Mouse (Mus musculus) embryonic facial prominence, embryonic 11.5 days (tissue): ENCODE measurements at regions not wholly inside any gene's neighbourhood (a gene's known extent, or its start where the extent isn't known, plus 50 kb on each side); places are given as distances from the start of the nearest gene placed in this dataset.

ENCODE experiments used
- ATAC-seq: fragments of 200-750 bp; cut with Nextera tagmentation; replicated peaks from 2 replicates; pipeline ENCODE4 v1.8.0; 2017; ENCODE audit warnings: low read depth; ENCODE audit not compliant: insufficient number of reproducible peaks, low FRiP score, low TSS enrichment
- DNase-seq: peaks from one replicate; pipeline ENCODE4 v3.0.0-alpha.2; 2015; ENCODE audit warnings: low spot score
- H3K27ac ChIP-seq: fragments of 300-500 bp; sonication (generic); replicated peaks from 2 replicates; pipeline ENCODE4 v1.5.1; 2014; ENCODE audit warnings: mild to moderate bottlenecking, low read depth, low read length, control low read depth
- H3K27me3 ChIP-seq: fragments of 300-500 bp; sonication (generic); 2 replicates; pipeline ENCODE4 v1.6.1; 2014; ENCODE audit warnings: mild to moderate bottlenecking, low read length, moderate library complexity, mixed read lengths; ENCODE audit not compliant: control insufficient read depth, insufficient read depth
- H3K36me3 ChIP-seq: fragments of 300-500 bp; sonication (generic); replicated peaks from 2 replicates; pipeline ENCODE4 v1.6.1; 2014; ENCODE audit warnings: low read depth, mild to moderate bottlenecking, low read length, moderate library complexity, mixed read lengths; ENCODE audit not compliant: control insufficient read depth, insufficient read depth
- H3K4me1 ChIP-seq: fragments of 300-500 bp; sonication (generic); 2 replicates; pipeline ENCODE4 v1.6.1; 2014; ENCODE audit warnings: low read length, mixed read lengths; ENCODE audit not compliant: control insufficient read depth, insufficient read depth
- H3K4me2 ChIP-seq: fragments of 300-500 bp; sonication (generic); 2 replicates; pipeline ENCODE4 v1.6.1; 2014; ENCODE audit warnings: low read depth, mild to moderate bottlenecking, control low read depth, low read length, moderate library complexity
- H3K4me3 ChIP-seq: fragments of 300-500 bp; sonication (generic); 2 replicates; pipeline ENCODE4 v1.5.1; 2014; ENCODE audit warnings: low read depth, low read length, control low read depth
- H3K9ac ChIP-seq: fragments of 300-500 bp; sonication (generic); replicated peaks from 2 replicates; pipeline ENCODE4 v1.6.1; 2014; ENCODE audit warnings: mild to moderate bottlenecking, control low read depth, low read length
- H3K9me3 ChIP-seq: fragments of 300-500 bp; sonication (generic); replicated peaks from 2 replicates; pipeline ENCODE4 v1.6.1; 2016; ENCODE audit warnings: mild to moderate bottlenecking, low read length, inconsistent platforms, mixed read lengths; ENCODE audit not compliant: control insufficient read depth
- WGBS: fragments of 180-500 bp; shearing (Covaris S2); extraction: QIAGEN DNeasy Blood & Tissue Kit; methylation state at CpG from one replicate; pipeline ENCODE4 v1.1.7; 2014; 5-methylcytosine and 5-hydroxymethylcytosine counted together

DNA sequence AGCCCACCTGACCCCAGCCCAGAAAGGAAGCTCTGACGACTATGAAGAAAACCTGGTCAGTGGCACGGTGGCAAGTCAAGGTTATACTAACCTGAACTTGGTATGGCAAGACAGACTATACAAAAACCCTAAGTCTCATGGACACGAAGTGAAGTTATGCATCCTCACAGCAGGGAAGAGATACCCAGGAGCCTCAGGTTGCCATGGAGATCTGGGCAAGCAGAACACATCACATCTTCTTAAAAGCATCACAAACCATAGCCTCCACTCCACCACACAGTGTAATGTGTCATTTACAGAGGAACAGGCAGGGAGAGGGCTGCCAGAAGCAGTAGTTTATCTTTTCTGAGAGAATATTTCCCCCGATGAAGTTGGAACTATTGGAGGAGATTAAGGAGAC is 146.5 kb downstream of the Slc39a8 start:
- H3K4me2 ChIP-seq: no peak overlapping the region
- no peaks in the 10 kb centered on the region for H3K36me3 ChIP-seq
- H3K9ac ChIP-seq: no peak overlapping the region
- no peaks in the 10 kb centered on the region for H3K9me3 ChIP-seq
- no peak overlapping the region for H3K27ac ChIP-seq
- ATAC-seq (no peak), DNase-seq (no peak)
- no peaks in the 10 kb centered on the region for H3K27me3 ChIP-seq
- no peaks in the 10 kb centered on the region for H3K4me1 ChIP-seq
- no peak overlapping the region for H3K4me3 ChIP-seq
- 74% methylated on average over 4 of the region's 4 CpGs for WGBS

DNA sequence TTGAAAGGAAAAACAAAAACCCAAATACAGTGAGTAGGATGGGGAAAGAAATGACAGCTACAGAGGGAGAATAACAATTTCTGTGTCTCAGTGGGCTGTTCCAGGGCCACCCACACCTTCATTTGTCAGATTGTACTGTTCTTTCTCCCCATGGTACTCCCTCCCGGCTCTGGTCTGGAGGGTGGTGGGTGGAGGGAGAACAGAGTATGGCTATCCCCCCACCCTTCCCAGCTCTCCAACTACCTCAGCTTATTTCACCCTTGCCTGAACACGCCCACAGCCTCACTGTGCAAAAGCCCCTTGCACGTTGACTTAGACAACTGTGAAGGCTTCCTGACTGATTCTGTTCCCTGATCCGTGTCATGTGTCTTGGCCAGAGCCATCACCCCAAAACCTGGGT is 147.3 kb downstream of the Slc39a8 start:
- no peaks in the 10 kb centered on the region for H3K36me3 ChIP-seq
- no peaks in the 10 kb centered on the region for H3K4me1 ChIP-seq
- no peaks in the 10 kb centered on the region for H3K9me3 ChIP-seq
- no peak overlapping the region for H3K27ac ChIP-seq
- no peak overlapping the region for H3K4me2 ChIP-seq
- WGBS: 79% methylated on average over 4 of the region's 4 CpGs
- DNase-seq: no peak
- H3K27me3 ChIP-seq: no peaks in the 10 kb centered on the region
- H3K4me3 ChIP-seq: no peak overlapping the region
- no peak overlapping the region for H3K9ac ChIP-seq
- ATAC-seq: no peak

DNA sequence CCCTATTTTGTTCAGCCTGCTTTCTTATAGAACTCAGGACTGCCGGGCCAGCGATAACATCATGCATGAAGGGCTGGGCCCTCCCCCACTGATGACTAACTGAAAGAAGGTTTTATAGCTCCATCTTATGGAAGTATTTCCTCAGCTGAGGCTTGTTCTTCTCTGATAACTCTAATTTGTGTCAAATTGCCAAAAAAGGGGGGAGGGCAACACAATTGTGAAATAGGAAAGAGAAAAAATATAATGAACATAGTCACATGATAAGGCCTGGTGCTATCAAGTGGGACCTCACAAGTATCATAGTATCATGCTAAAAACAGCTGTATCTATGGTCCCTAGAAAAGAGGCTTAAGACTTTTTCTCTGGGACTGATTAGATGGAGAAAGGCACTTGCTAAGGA is 148.2 kb downstream of the Slc39a8 start:
- Histone ChIP-seq H3K4me1 (no peaks in the 10 kb centered on the region), H3K27me3 (no peaks in the 10 kb centered on the region), H3K9me3 (no peaks in the 10 kb centered on the region), H3K4me2 (no peak overlapping the region), H3K9ac (no peak overlapping the region), H3K27ac (no peak overlapping the region), H3K4me3 (no peak overlapping the region), H3K36me3 (no peaks in the 10 kb centered on the region)
- DNase-seq: no peak
- 92% methylated on average over 2 of the region's 2 CpGs for WGBS
- ATAC-seq: no peak

DNA sequence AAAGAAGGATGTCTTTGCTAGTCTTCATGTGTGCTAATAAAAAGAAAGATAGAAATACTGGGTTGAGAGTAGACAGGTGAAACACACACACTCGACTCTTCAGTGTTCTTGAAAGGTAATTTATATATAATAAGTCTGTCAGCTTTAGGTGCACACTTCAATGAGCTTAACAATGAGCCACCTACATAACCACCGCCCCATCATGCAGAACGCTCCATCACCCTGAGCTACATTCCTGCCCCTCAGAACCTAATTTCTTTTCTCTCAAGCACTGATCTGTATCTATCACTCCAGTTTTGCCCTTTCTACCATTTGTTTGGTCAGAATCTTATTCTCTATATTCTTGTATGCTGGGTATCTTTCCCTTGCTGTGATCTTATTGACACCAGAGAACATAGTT is 148.8 kb downstream of the Slc39a8 start:
- Histone ChIP-seq H3K36me3 (no peaks in the 10 kb centered on the region), H3K4me3 (no peak overlapping the region), H3K9me3 (no peaks in the 10 kb centered on the region), H3K27ac (no peak overlapping the region), H3K4me1 (no peaks in the 10 kb centered on the region), H3K27me3 (no peaks in the 10 kb centered on the region), H3K9ac (no peak overlapping the region), H3K4me2 (no peak overlapping the region)
- no peak for ATAC-seq
- DNase-seq: no peak
- WGBS: 77% methylated on average over 3 of the region's 3 CpGs

GRCm38 (mm10) chr3:135974769-135975168 is 149.7 kb downstream of the Slc39a8 start:
- DNase-seq (no peak), ATAC-seq (no peak)

DNA sequence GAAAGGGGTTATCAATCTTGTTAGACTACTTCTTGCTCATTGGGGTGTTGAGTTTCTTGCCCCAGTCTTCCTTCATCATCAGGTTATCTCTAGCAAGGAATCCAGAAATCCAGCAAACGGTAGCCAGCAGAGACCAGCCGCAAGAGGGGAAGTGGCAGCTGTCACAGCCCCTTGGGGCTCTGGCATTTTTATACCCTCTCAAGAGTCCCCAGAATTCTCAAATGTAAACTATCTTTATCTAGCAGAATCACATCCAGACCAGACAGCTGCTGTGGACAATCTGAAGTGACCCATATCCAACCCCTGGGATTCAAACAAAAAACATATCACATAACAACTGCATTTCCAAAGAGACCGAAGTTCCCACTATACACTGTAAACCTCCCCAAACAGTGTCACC is 162.1 kb downstream of the Slc39a8 start:
- Histone ChIP-seq H3K9me3 (no peaks in the 10 kb centered on the region), H3K27ac (no peak overlapping the region), H3K4me1 (no peaks in the 10 kb centered on the region), H3K36me3 (no peaks in the 10 kb centered on the region), H3K27me3 (no peaks in the 10 kb centered on the region), H3K9ac (no peak overlapping the region), H3K4me3 (no peak overlapping the region), H3K4me2 (no peak overlapping the region)
- 64% methylated on average over 3 of the region's 3 CpGs for WGBS
- DNase-seq (no peak), ATAC-seq (no peak)

More at GRCm38 (mm10) chr3:135974769-135975168, 149.7 kb downstream of the Slc39a8 start:
- Histone ChIP-seq H3K4me1 (no peaks in the 10 kb centered on the region), H3K9me3 (no peaks in the 10 kb centered on the region), H3K4me3 (no peak overlapping the region), H3K27me3 (no peaks in the 10 kb centered on the region), H3K36me3 (no peaks in the 10 kb centered on the region), H3K4me2 (no peak overlapping the region), H3K9ac (no peak overlapping the region), H3K27ac (no peak overlapping the region)
- WGBS: 88% methylated on average over 5 of the region's 5 CpGs

GRCm38 (mm10) chr3:135989281-135989680 is 164.2 kb downstream of the Slc39a8 start:
- Histone ChIP-seq H3K27ac (no peak overlapping the region), H3K4me3 (no peak overlapping the region), H3K4me1 (no peaks in the 10 kb centered on the region), H3K36me3 (no peaks in the 10 kb centered on the region), H3K4me2 (no peak overlapping the region), H3K9me3 (no peaks in the 10 kb centered on the region), H3K9ac (no peak overlapping the region), H3K27me3 (no peaks in the 10 kb centered on the region)
- WGBS: 82% methylated on average over 2 of the region's 2 CpGs
- DNase-seq (no peak), ATAC-seq (no peak)

DNA sequence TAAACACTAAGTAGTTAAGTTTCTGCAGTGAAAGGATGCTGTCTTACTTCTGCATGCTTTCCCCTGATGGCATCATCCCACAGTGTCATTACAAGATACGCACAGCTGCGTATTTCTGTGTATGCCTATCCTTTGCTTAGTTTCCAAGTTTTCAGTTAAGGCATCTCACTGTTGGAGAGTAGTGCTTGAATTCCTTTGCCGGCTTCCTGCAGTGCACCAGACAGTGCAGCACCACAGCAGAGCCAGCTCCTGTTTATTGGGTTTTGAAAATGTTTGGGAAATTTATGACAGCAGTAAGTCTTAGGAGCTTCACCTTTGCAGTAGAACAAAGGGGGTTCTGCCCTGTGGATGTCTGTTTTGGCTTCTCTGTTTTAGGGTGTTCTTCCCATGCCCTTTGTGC is 165.3 kb downstream of the Slc39a8 start:
- H3K9ac ChIP-seq: no peak overlapping the region
- 73% methylated on average over 3 of the region's 3 CpGs for WGBS
- no peak overlapping the region for H3K4me2 ChIP-seq
- no peak for ATAC-seq
- no peaks in the 10 kb centered on the region for H3K36me3 ChIP-seq
- no peaks in the 10 kb centered on the region for H3K4me1 ChIP-seq
- no peak for DNase-seq
- H3K4me3 ChIP-seq: no peak overlapping the region
- H3K27ac ChIP-seq: no peak overlapping the region
- no peaks in the 10 kb centered on the region for H3K9me3 ChIP-seq
- H3K27me3 ChIP-seq: no peaks in the 10 kb centered on the region
